Mouse (Mus musculus): Measurements from ENCODE around the gene Vps29.

DNA sequence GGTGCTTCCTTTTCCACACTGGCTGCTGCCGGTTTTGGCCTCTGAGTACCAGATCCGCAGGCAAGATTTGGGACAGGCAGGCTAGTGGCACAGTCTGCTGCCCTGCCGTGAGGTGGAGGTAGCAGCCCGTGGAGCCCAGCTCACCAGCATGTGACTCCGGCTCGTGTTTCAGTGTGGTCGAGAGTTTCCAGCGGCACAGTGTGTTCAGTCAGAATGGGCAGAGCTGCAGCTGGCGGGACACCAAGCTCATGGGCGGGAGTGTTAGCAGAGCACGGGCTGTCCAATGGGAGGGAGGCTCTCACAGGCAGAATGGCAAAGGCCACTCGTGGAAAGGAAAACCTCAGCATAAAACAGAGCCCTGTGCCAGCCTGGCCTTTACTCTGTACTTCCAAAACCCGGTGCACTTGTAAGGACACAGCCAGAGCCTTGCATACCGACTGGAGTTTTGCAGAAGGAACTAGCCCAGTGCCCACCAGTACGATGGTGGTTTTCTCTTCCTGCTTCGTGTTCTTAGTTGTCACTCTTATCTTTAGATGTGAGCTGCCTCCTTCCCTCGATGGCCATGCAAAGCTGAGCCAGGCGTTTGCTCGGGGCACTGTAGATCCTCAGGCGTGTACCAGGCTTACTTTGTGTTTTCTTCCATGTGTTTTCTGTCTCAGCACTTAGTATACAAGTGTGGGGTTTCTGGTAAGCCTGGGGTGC lies 39.1 kb upstream of the Vps29 start:
- TF ChIP-seq POLR2A (IDR thresholded peaks at IDR 0.05; ENCODE audit: low read depth, low read length) (no peak), CTCF (IDR thresholded peaks at IDR 0.05; ENCODE audit: extremely low read depth, insufficient read depth, insufficient read length, insufficient replicate concordance) (no peak)
